12 mouse cellular contexts compared by ENCODE assay signal in genomic region chr15:91613981-91614665, GRCm38 (mm10). TPM values are rescaled to one million over a fixed set of nuclear protein-coding genes. Genes with fewer than 3 reads are reported as not detected.
A peak's percentile ranks its signal among the peaks of the same experiment; 100 is the strongest.
DNase-seq lines count a peak whose midpoint lies in the region; ATAC-seq and TF ChIP-seq lines count a peak whose summit lies in the region.
"Had no signal": no experiment of that assay in that cellular context is flagged by ENCODE, and none has a peak within 500 bp of the region (broad histone marks: within the 10 kb centered on the region; RNA-seq: fewer than 3 reads in every experiment).

No protein-coding gene starts in this region.

- TF ChIP-seq CTCF in forebrain, postnatal 0 days (IDR thresholded peaks at IDR 0.05; ENCODE audit: low read depth): no peak
- no peak for TF ChIP-seq CTCF in heart, adult 2 months (IDR thresholded peaks at IDR 0.05)

- H3K9ac ChIP-seq in forebrain, postnatal 0 days: 0 out of 2 replicates have a peak overlapping the region, but pooled peaks have one; percentile 14
- H3K9ac ChIP-seq in forebrain, embryonic 12.5 days: no peak overlapping the region
- no peak overlapping the region for H3K9ac ChIP-seq in kidney, embryonic 16.5 days (replicated peaks; ENCODE audit: low read length)
- H3K9ac ChIP-seq in heart, adult 2 months (ENCODE audit: low read depth, low read length): no peak overlapping the region

- no peaks in the 10 kb centered on the region for H3K27me3 ChIP-seq in forebrain, postnatal 0 days (ENCODE audit: insufficient read depth, low read length)
- H3K27me3 ChIP-seq in forebrain, embryonic 12.5 days: no peaks in the 10 kb centered on the region
- no peaks in the 10 kb centered on the region for H3K27me3 ChIP-seq in kidney, embryonic 16.5 days (ENCODE audit: insufficient read depth, low read length)
- H3K27me3 ChIP-seq in heart, adult 2 months (ENCODE audit: control insufficient read depth, insufficient read depth, low read length): 0 out of 2 replicates have a peak, but pooled peaks cover 1% of the 10 kb centered on the region

- H3K79me2 ChIP-seq in heart, adult 2 months (replicated peaks; ENCODE audit: control insufficient read depth, insufficient read depth, low read length): no peaks in the 10 kb centered on the region

- TF ChIP-seq POLR2A in heart, adult 2 months (IDR thresholded peaks at IDR 0.05; ENCODE audit: insufficient read depth, low read depth, low read length): no peak

- H3K4me3 ChIP-seq in forebrain, postnatal 0 days (ENCODE audit: low read depth, low read length): no peak overlapping the region
- H3K4me3 ChIP-seq in forebrain, embryonic 12.5 days (replicated peaks): no peak overlapping the region
- H3K4me3 ChIP-seq in kidney, embryonic 16.5 days (ENCODE audit: low read length): no peak overlapping the region
- no peak overlapping the region for H3K4me3 ChIP-seq in heart, adult 2 months
- H3K4me3 ChIP-seq: erythroblast, embryonic 14.5 days had no signal

- peak; percentile 66 for ATAC-seq in forebrain, postnatal 0 days
- no peak for ATAC-seq in forebrain, embryonic 12.5 days (ENCODE audit: low FRiP score)
- no peak for ATAC-seq in kidney, embryonic 16.5 days (ENCODE audit: low FRiP score, low TSS enrichment)

- DNase-seq in forebrain, postnatal 0 days: peak; percentile 48
- DNase-seq in frontal cortex, postnatal 10 days (ENCODE audit: low spot score in 2 of 2): peak; percentile 53 to 64
- DNase-seq in left cerebral cortex, adult 18-20 months (ENCODE audit: low spot score in 2 of 2): peak; percentile 76 to 86
- DNase-seq in right cerebral cortex, adult 2 months (ENCODE audit: low spot score in 2 of 2): peak; percentile 86 to 87
- no peak for DNase-seq in lung, adult 18-20 months
- DNase-seq in heart, adult 2 months: no peak
- DNase-seq: B cell, adult 2 months; heart, postnatal 14 days had no signal

- H3K36me3 ChIP-seq in forebrain, postnatal 0 days (ENCODE audit: insufficient read depth): no peaks in the 10 kb centered on the region
- H3K36me3 ChIP-seq in forebrain, embryonic 12.5 days (replicated peaks): no peaks in the 10 kb centered on the region
- H3K36me3 ChIP-seq in kidney, embryonic 16.5 days (ENCODE audit: insufficient read depth, low read length): no peaks in the 10 kb centered on the region
- H3K36me3 ChIP-seq in heart, adult 2 months (ENCODE audit: control insufficient read depth, insufficient read depth, low read length): no peaks in the 10 kb centered on the region

- WGBS in forebrain, postnatal 0 days: 71% methylated on average over 11 of the region's 11 CpGs
- whole genome bisulfite sequencing in forebrain, embryonic 12.5 days: 91% methylated on average over 11 of the region's 11 CpGs
- 93% methylated on average over 11 of the region's 11 CpGs for WGBS in kidney, embryonic 16.5 days
- WGBS in heart, adult 2 months: 81% methylated on average over 11 of the region's 11 CpGs

- no peaks in the 10 kb centered on the region for H3K4me1 ChIP-seq in forebrain, postnatal 0 days (ENCODE audit: insufficient read depth)
- no peaks in the 10 kb centered on the region for H3K4me1 ChIP-seq in forebrain, embryonic 12.5 days
- no peaks in the 10 kb centered on the region for H3K4me1 ChIP-seq in kidney, embryonic 16.5 days (ENCODE audit: insufficient read depth, low read length)
- peaks cover 1% of the 10 kb centered on the region; the same call in 1 of the 2 replicates for H3K4me1 ChIP-seq in heart, adult 2 months (ENCODE audit: control insufficient read depth, insufficient read depth, low read length)

- no peak overlapping the region for H3K4me2 ChIP-seq in forebrain, postnatal 0 days (ENCODE audit: low read depth)
- H3K4me2 ChIP-seq in forebrain, embryonic 12.5 days: no peak overlapping the region
- H3K4me2 ChIP-seq in kidney, embryonic 16.5 days (replicated peaks; ENCODE audit: low read depth, low read length): no peak overlapping the region

- H3K9me3 ChIP-seq in forebrain, postnatal 0 days (ENCODE audit: low read length): no peaks in the 10 kb centered on the region
- H3K9me3 ChIP-seq in forebrain, embryonic 12.5 days: no peaks in the 10 kb centered on the region
- no peaks in the 10 kb centered on the region for H3K9me3 ChIP-seq in kidney, embryonic 16.5 days (ENCODE audit: low read length)

- intact Hi-C loops in heart, adult 2 months (cut with DNase I): no loop called here

- H3K27ac ChIP-seq in forebrain, postnatal 0 days (ENCODE audit: low read depth, low read length): peak overlapping the region; percentile 42; the same call in 1 of the 2 replicates
- H3K27ac ChIP-seq in forebrain, embryonic 12.5 days: no peak overlapping the region
- H3K27ac ChIP-seq in kidney, embryonic 16.5 days (ENCODE audit: low read length): no peak overlapping the region
- H3K27ac ChIP-seq in heart, adult 2 months: no peak overlapping the region
- H3K27ac ChIP-seq: macrophage had no signal

- no peak for TF ChIP-seq EP300 in heart, adult 2 months (IDR thresholded peaks at IDR 0.05; ENCODE audit: insufficient read depth, low read depth, low read length)

RNA-seq across cellular contexts. Expression of gene Slc2a13, which starts 41.1 kb away (rescaled TPM):
- total RNA-seq in forebrain, postnatal 0 days (2014; rRNA removed): 18.9 and 27.3 TPM in 2 replicates
- 2.1 and 2.7 TPM in 2 replicates for polyA plus RNA-seq in forebrain, postnatal 0 days (2015; fragmentation: Nextera tagmentation; extraction: Ambion mirVana)
- 2.3 and 3.8 TPM in 2 replicates for polyA plus RNA-seq in forebrain, embryonic 12.5 days (2016; fragmentation: Nextera tagmentation; extraction: Ambion mirVana)
- total RNA-seq in left cerebral cortex, adult 18-20 months (2021): 100 to 1,000 TPM; 108 to 112 TPM
- polyA plus RNA-seq in kidney, embryonic 16.5 days (2015; fragmentation: Nextera tagmentation; extraction: Ambion mirVana): 1.7 and 1.9 TPM in 2 replicates
- total RNA-seq in heart, adult 2 months (2021): under 1 TPM; 0.84 to 0.98 TPM
- 0.41 and 0.53 TPM in 2 replicates for polyA plus RNA-seq in heart, adult 2 months (2012; rRNA removed)
- polyA plus RNA-seq: macrophage had no signal

RNA-seq across cellular contexts. Expression of gene Lrrk2, which starts 58.9 kb away (rescaled TPM):
- 4.2 and 4.5 TPM in 2 replicates for total RNA-seq in forebrain, postnatal 0 days (2014; rRNA removed)
- polyA plus RNA-seq in forebrain, postnatal 0 days (2015; fragmentation: Nextera tagmentation; extraction: Ambion mirVana): 1.1 and 1.7 TPM in 2 replicates
- 3.3 and 3.6 TPM in 2 replicates for polyA plus RNA-seq in forebrain, embryonic 12.5 days (2016; fragmentation: Nextera tagmentation; extraction: Ambion mirVana)
- 10 to 100 TPM; 61.0 to 62.5 TPM for total RNA-seq in left cerebral cortex, adult 18-20 months (2021)
- polyA plus RNA-seq in kidney, embryonic 16.5 days (2015; fragmentation: Nextera tagmentation; extraction: Ambion mirVana): 6.6 and 8.7 TPM in 2 replicates
- total RNA-seq in heart, adult 2 months (2021): 10 to 100 TPM; 10.6 to 12.2 TPM
- polyA plus RNA-seq in heart, adult 2 months (2012; rRNA removed): 3.0 and 5.9 TPM in 2 replicates
- polyA plus RNA-seq: erythroblast, embryonic 14.5 days had no signal

Comparison
In these comparisons a context has a peak if more than half of its experiments do, and no peak if none do; other contexts are left out.
1. DNase-seq: peak in forebrain, postnatal 0 days (single experiment), frontal cortex, postnatal 10 days (2 of 2), left cerebral cortex, adult 18-20 months (2 of 2) and right cerebral cortex, adult 2 months (2 of 2); none in lung, adult 18-20 months (0 of 2) and heart, adult 2 months (0 of 2).